Mouse (Mus musculus): ENCODE measurements at regions not wholly inside any gene's neighbourhood (a gene's known extent, or its start where the extent isn't known, plus 50 kb on each side); places are given as distances from the start of the nearest gene placed in this dataset.

DNA sequence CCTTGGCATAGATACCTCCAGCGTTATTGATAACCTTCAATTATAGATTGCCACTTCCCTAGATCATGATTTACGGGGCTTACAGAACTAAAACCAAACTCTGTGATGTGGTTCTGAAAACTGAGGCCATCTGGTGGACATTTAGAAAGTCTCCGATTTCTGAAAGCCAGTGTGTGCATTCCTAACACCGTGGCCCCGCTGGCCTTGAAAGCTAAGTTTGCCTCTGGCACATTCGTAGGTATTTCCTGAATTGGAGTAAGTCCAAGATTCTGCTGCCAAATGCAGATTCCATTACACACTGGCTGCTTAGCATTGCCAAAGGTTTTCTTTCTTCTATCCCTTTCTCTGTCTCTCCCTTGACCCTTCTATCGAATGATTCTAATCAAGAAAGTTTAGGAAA lies 55.7 kb upstream of the Tmpo start:
- Histone ChIP-seq H3K9me3 (ENCODE audit: low read length) (no peaks in the 10 kb centered on the region), H3K9ac (no peak overlapping the region), H3K4me2 (ENCODE audit: low read depth) (no peak overlapping the region), H3K27ac (ENCODE audit: low read depth, low read length) (no peak overlapping the region), H3K36me3 (ENCODE audit: insufficient read depth) (no peaks in the 10 kb centered on the region), H3K27me3 (ENCODE audit: insufficient read depth, low read length) (no peaks in the 10 kb centered on the region), H3K4me3 (ENCODE audit: low read depth, low read length) (no peak overlapping the region), H3K4me1 (ENCODE audit: insufficient read depth) (no peaks in the 10 kb centered on the region; the same call in 1 of the 2 replicates)
- ATAC-seq = 0 out of 2 replicates have a peak, but pooled peaks have one; percentile 16
- peak; percentile 65 for DNase-seq
- peak; percentile 63 for TF ChIP-seq CTCF (IDR thresholded peaks at IDR 0.05; ENCODE audit: low read depth)
- 13% methylated on average over 7 of the region's 7 CpGs for WGBS

- Histone ChIP-seq H3K9ac (no peak overlapping the region), H3K27ac (ENCODE audit: low read depth, low read length) (no peak overlapping the region), H3K4me2 (ENCODE audit: low read depth) (no peak overlapping the region), H3K9me3 (ENCODE audit: low read length) (no peaks in the 10 kb centered on the region), H3K4me3 (ENCODE audit: low read depth, low read length) (no peak overlapping the region), H3K36me3 (ENCODE audit: insufficient read depth) (no peaks in the 10 kb centered on the region), H3K27me3 (ENCODE audit: insufficient read depth, low read length) (no peaks in the 10 kb centered on the region), H3K4me1 (ENCODE audit: insufficient read depth) (0 out of 2 replicates have a peak, but pooled peaks cover 3% of the 10 kb centered on the region)
- ATAC-seq (no peak), DNase-seq (no peak)
- WGBS = 86% methylated on average over 3 of the region's 3 CpGs
- no peak for TF ChIP-seq CTCF (IDR thresholded peaks at IDR 0.05; ENCODE audit: low read depth)
Observed at GRCm38 (mm10) chr10:91234709-91235108, 53.6 kb upstream of the Tmpo start.
